8 mouse cellular contexts compared by ENCODE assay signal in genomic region chr11:69578301-69578700, GRCm38 (mm10). TPM values are rescaled to one million over a fixed set of nuclear protein-coding genes. Genes with fewer than 3 reads are reported as not detected.
DNase-seq lines count a peak whose midpoint lies in the region; ATAC-seq and TF ChIP-seq lines count a peak whose summit lies in the region.

No protein-coding gene starts in this region.

- peaks cover 19% of the 10 kb centered on the region for H3K36me3 ChIP-seq in heart, embryonic 14.5 days (ENCODE audit: control insufficient read depth, insufficient read depth, low read length)
- H3K36me3 ChIP-seq in MEL (ENCODE audit: control insufficient read depth in 1 of 2, insufficient read depth in 2 of 2, low read length in 2 of 2) (peaks cover 0 to 17% of the 10 kb centered on the region in 2 experiments; a peak in 2 of 4 replicates), macrophage (ENCODE audit: inconsistent target) (no peaks in the 10 kb centered on the region)
- H3K36me3 ChIP-seq in heart, postnatal 0 days (replicated peaks; ENCODE audit: control insufficient read depth, insufficient read depth, low read length): no peaks in the 10 kb centered on the region; the same call in 1 of the 2 replicates

- TF ChIP-seq POLR2A in MEL (IDR thresholded peaks at IDR 0.05; ENCODE audit: control insufficient read depth in 1 of 2, insufficient read depth in 1 of 2, low read depth in 1 of 2, low read length in 2 of 2, poor library complexity in 1 of 2): no peak

- no peak for DNase-seq in heart, postnatal 25 days (ENCODE audit: low spot score)
- peak; percentile 60 for DNase-seq in MEL (ENCODE audit: low read depth, low spot score)
- no peak for DNase-seq in heart, postnatal 0 days (ENCODE audit: low spot score)
- DNase-seq in c-Kit-positive CD71-positive TER-119-positive erythroid progenitor cells, embryonic 14.5 days (ENCODE audit: low spot score): no peak
- DNase-seq in frontal cortex, postnatal 14 days (ENCODE audit: low spot score in 2 of 2): no peak

- no peak for TF ChIP-seq EP300 in MEL (IDR thresholded peaks at IDR 0.05; ENCODE audit: low read depth in 1 of 2, low read length in 2 of 2)
- no peak for TF ChIP-seq EP300 in heart, postnatal 0 days (IDR thresholded peaks at IDR 0.05; ENCODE audit: low read depth)

- no peak for ATAC-seq in heart, embryonic 14.5 days (ENCODE audit: insufficient number of reproducible peaks, insufficient read depth, low FRiP score, low read depth)
- ATAC-seq in heart, postnatal 0 days (ENCODE audit: insufficient read depth, low read depth): no peak
- ATAC-seq in frontal cortex, adult (ENCODE audit: low TSS enrichment): no peak

- H3K27me3 ChIP-seq in heart, embryonic 14.5 days (ENCODE audit: control insufficient read depth, insufficient read depth, low read length): no peaks in the 10 kb centered on the region
- H3K27me3 ChIP-seq in MEL (ENCODE audit: control insufficient read depth in 1 of 2, insufficient read depth in 2 of 2, low read length in 2 of 2): no peaks in the 10 kb centered on the region
- no peaks in the 10 kb centered on the region for H3K27me3 ChIP-seq in heart, postnatal 0 days (ENCODE audit: control insufficient read depth, insufficient read depth, low read length)

- H3K4me1 ChIP-seq in heart, embryonic 14.5 days (ENCODE audit: control insufficient read depth in 2 of 2, insufficient read depth in 2 of 2, low read length in 2 of 2): peaks cover 12 to 23% of the 10 kb centered on the region in 2 experiments
- peaks cover 0 to 23% of the 10 kb centered on the region in 2 experiments; a peak in 2 of 4 replicates for H3K4me1 ChIP-seq in MEL (ENCODE audit: control insufficient read depth in 1 of 2, insufficient read depth in 2 of 2, low read length in 2 of 2)
- peaks cover 20% of the 10 kb centered on the region; the same call in 1 of the 2 replicates for H3K4me1 ChIP-seq in heart, postnatal 0 days (ENCODE audit: control insufficient read depth, insufficient read depth)

- TF ChIP-seq RAD21 in MEL (IDR thresholded peaks at IDR 0.05; ENCODE audit: low read depth, low read length): no peak

- H3K79me2 ChIP-seq in MEL (ENCODE audit: control insufficient read depth, insufficient read depth, low read length, poor library complexity): peaks cover 63% of the 10 kb centered on the region
- peaks cover 63% of the 10 kb centered on the region for H3K79me2 ChIP-seq in macrophage (ENCODE audit: inconsistent target)

- WGBS in heart, embryonic 14.5 days: 6% methylated on average over 15 of the region's 15 CpGs
- 12% methylated on average over 15 of the region's 15 CpGs for WGBS in heart, postnatal 0 days
- 16% methylated on average over 15 of the region's 15 CpGs for WGBS in macrophage (ENCODE audit: missing documents)

- no peaks in the 10 kb centered on the region for H3K9me3 ChIP-seq in heart, embryonic 14.5 days (ENCODE audit: control insufficient read depth, low read length)
- H3K9me3 ChIP-seq in MEL (replicated peaks; ENCODE audit: insufficient read depth, low read length): no peaks in the 10 kb centered on the region
- H3K9me3 ChIP-seq in heart, postnatal 0 days (replicated peaks; ENCODE audit: control insufficient read depth, low read length): no peaks in the 10 kb centered on the region

- H3K27ac ChIP-seq in heart, embryonic 14.5 days (replicated peaks in 1 of 2; ENCODE audit: control insufficient read depth in 1 of 2, insufficient read depth in 1 of 2, low read depth in 2 of 2, low read length in 2 of 2): no peak overlapping the region
- H3K27ac ChIP-seq in MEL (ENCODE audit: control insufficient read depth, low read depth, low read length) (no peak overlapping the region), macrophage (peak overlapping the region; percentile 40; the same call in 1 of the 2 replicates)
- H3K27ac ChIP-seq in heart, postnatal 0 days (ENCODE audit: low read depth): no peak overlapping the region

- intact Hi-C loops in heart, postnatal 25 days (cut with DNase I): no loop called here

- peak overlapping the region; percentile 86 for H3K9ac ChIP-seq in heart, embryonic 14.5 days (ENCODE audit: low read length)
- H3K9ac ChIP-seq in MEL (ENCODE audit: control insufficient read depth, low read depth, low read length, poor library complexity, severe bottlenecking): peak overlapping the region; percentile 77
- peak overlapping the region; percentile 64 for H3K9ac ChIP-seq in heart, postnatal 0 days (replicated peaks; ENCODE audit: low read depth, low read length)

- H3K4me2 ChIP-seq in heart, embryonic 14.5 days (ENCODE audit: low read length): peak overlapping the region; percentile 75
- H3K4me2 ChIP-seq in heart, postnatal 0 days (ENCODE audit: low read depth, low read length): peak overlapping the region; percentile 93

- TF ChIP-seq CTCF in MEL (IDR thresholded peaks at IDR 0.05 in 2 of 3, conservative IDR thresholded peaks at IDR 0.05 in 1 of 3; ENCODE audit: control insufficient read depth in 1 of 3, insufficient read depth in 1 of 3, low read depth in 2 of 3, low read length in 3 of 3, poor library complexity in 1 of 3, severe bottlenecking in 1 of 3): no peak
- no peak for TF ChIP-seq CTCF in heart, postnatal 0 days (IDR thresholded peaks at IDR 0.05; ENCODE audit: low read depth)

- H3K4me3 ChIP-seq in heart, embryonic 14.5 days (ENCODE audit: control insufficient read depth in 1 of 2, insufficient read depth in 1 of 2, low read depth in 1 of 2, low read length in 2 of 2): peak overlapping the region; percentile 68 to 79
- peak overlapping the region; percentile 49 to 77 for H3K4me3 ChIP-seq in MEL (ENCODE audit: control insufficient read depth in 1 of 2, insufficient read depth in 1 of 2, low read depth in 2 of 2, low read length in 2 of 2)
- H3K4me3 ChIP-seq in heart, postnatal 0 days (ENCODE audit: low read depth, low read length): peak overlapping the region; percentile 72
- peak overlapping the region; percentile 93 for H3K4me3 ChIP-seq in macrophage (ENCODE audit: inconsistent target)

RNA-seq across cellular contexts. Expression of gene Wrap53, which starts 1.8 kb away (rescaled TPM):
- 11.1 and 14.3 TPM in 2 replicates for polyA plus RNA-seq in heart, embryonic 14.5 days (2014; fragmentation: Nextera tagmentation; extraction: Ambion mirVana)
- 1 to 10 TPM; 4.6 to 6.1 TPM for total RNA-seq in heart, postnatal 25 days (2021)
- 18.5 and 18.9 TPM in 2 replicates for total RNA-seq in MEL (2012; rRNA removed)
- polyA plus RNA-seq in MEL (2012; ENCODE audit: insufficient read depth in 1 of 2, insufficient read length in 2 of 2, low read depth in 1 of 2, low replicate concordance in 2 of 2, missing spikeins in 1 of 2) (10 to 100 TPM in 1 of 2 experiments, not detected in 1; 24.5 TPM), macrophage (2018) (4.4 to 5.0 TPM (median 5.0 TPM) in 3 replicates)
- 12.4 and 18.7 TPM in 2 replicates for total RNA-seq in heart, postnatal 0 days (2014; rRNA removed; ENCODE audit: low replicate concordance)
- polyA plus RNA-seq in heart, postnatal 0 days (2015; fragmentation: Nextera tagmentation; extraction: Ambion mirVana): 6.7 and 7.8 TPM in 2 replicates
- 10 to 100 TPM in 9 of 26 experiments, 1 to 10 TPM in 16, under 1 TPM in 1; 0.81 to 18.2 (median 8.6) TPM for total RNA-seq in macrophage (2018; cell fraction: chromatin; rRNA removed)
- total RNA-seq in macrophage (2018; cell fraction: cytosol; rRNA removed): 1 to 10 TPM; 3.5 to 6.9 (median 5.0) TPM
- 10 to 100 TPM in 6 of 26 experiments, 1 to 10 TPM in 20; 3.1 to 13.1 (median 7.6) TPM for total RNA-seq in macrophage (2018; cell fraction: nucleus; rRNA removed)

RNA-seq across cellular contexts. Expression of gene Trp53, which starts 1.9 kb away (rescaled TPM):
- 71.2 and 71.9 TPM in 2 replicates for polyA plus RNA-seq in heart, embryonic 14.5 days (2014; fragmentation: Nextera tagmentation; extraction: Ambion mirVana)
- total RNA-seq in heart, postnatal 25 days (2021): 10 to 100 TPM; 16.9 to 17.9 TPM
- 74.1 and 76.4 TPM in 2 replicates for total RNA-seq in MEL (2012; rRNA removed)
- polyA plus RNA-seq in MEL (2012; ENCODE audit: insufficient read depth in 1 of 2, insufficient read length in 2 of 2, low read depth in 1 of 2, low replicate concordance in 2 of 2, missing spikeins in 1 of 2) (100 to 1,000 TPM in 1 of 2 experiments, not detected in 1; 212 TPM), macrophage (2018) (32.6 to 59.9 TPM (median 52.5 TPM) in 3 replicates)
- total RNA-seq in heart, postnatal 0 days (2014; rRNA removed; ENCODE audit: low replicate concordance): 33.6 and 35.9 TPM in 2 replicates
- 31.5 and 32.6 TPM in 2 replicates for polyA plus RNA-seq in heart, postnatal 0 days (2015; fragmentation: Nextera tagmentation; extraction: Ambion mirVana)
- total RNA-seq in macrophage (2018; cell fraction: chromatin; rRNA removed): 10 to 100 TPM; 28.7 to 99.5 (median 49.8) TPM
- 10 to 100 TPM; 38.1 to 55.5 (median 45.5) TPM for total RNA-seq in macrophage (2018; cell fraction: cytosol; rRNA removed)
- total RNA-seq in macrophage (2018; cell fraction: nucleus; rRNA removed): 100 to 1,000 TPM in 1 of 26 experiments, 10 to 100 TPM in 25; 32.0 to 114 (median 50.3) TPM

RNA-seq across cellular contexts. Expression of gene Efnb3, which starts 18.3 kb away (rescaled TPM):
- 14.2 and 20.4 TPM in 2 replicates for polyA plus RNA-seq in heart, embryonic 14.5 days (2014; fragmentation: Nextera tagmentation; extraction: Ambion mirVana)
- 10 to 100 TPM; 64.1 to 71.6 TPM for total RNA-seq in heart, postnatal 25 days (2021)
- 0.20 and 0.23 TPM in 2 replicates for total RNA-seq in MEL (2012; rRNA removed)
- under 1 TPM in 1 of 2 experiments, not detected in 1; 0.72 TPM for polyA plus RNA-seq in MEL (2012; ENCODE audit: insufficient read depth in 1 of 2, insufficient read length in 2 of 2, low read depth in 1 of 2, low replicate concordance in 2 of 2, missing spikeins in 1 of 2)
- total RNA-seq in heart, postnatal 0 days (2014; rRNA removed; ENCODE audit: low replicate concordance): 70.1 and 79.5 TPM in 2 replicates
- 69.4 and 75.6 TPM in 2 replicates for polyA plus RNA-seq in heart, postnatal 0 days (2015; fragmentation: Nextera tagmentation; extraction: Ambion mirVana)
- under 1 TPM in 17 of 26 experiments, not detected in 9; 0.12 to 0.97 (median 0.38) TPM for total RNA-seq in macrophage (2018; cell fraction: chromatin; rRNA removed)
- under 1 TPM in 4 of 26 experiments, not detected in 22; 0.03 to 0.05 (median 0.04) TPM for total RNA-seq in macrophage (2018; cell fraction: cytosol; rRNA removed)
- under 1 TPM in 18 of 26 experiments, not detected in 8; 0.17 to 0.75 (median 0.33) TPM for total RNA-seq in macrophage (2018; cell fraction: nucleus; rRNA removed)
- 0.06 TPM in 1 of 3 replicates, not detected in the others for polyA plus RNA-seq in macrophage (2018)

RNA-seq across cellular contexts. Expression of gene Atp1b2, which starts 27.4 kb away (rescaled TPM):
- polyA plus RNA-seq in heart, embryonic 14.5 days (2014; fragmentation: Nextera tagmentation; extraction: Ambion mirVana): 31.5 and 33.8 TPM in 2 replicates
- total RNA-seq in heart, postnatal 25 days (2021): 10 to 100 TPM; 18.0 to 25.8 TPM
- total RNA-seq in MEL (2012; rRNA removed): 13.4 and 15.1 TPM in 2 replicates
- polyA plus RNA-seq in MEL (2012; ENCODE audit: insufficient read depth in 1 of 2, insufficient read length in 2 of 2, low read depth in 1 of 2, low replicate concordance in 2 of 2, missing spikeins in 1 of 2): 100 to 1,000 TPM in 1 of 2 experiments, not detected in 1; 136 TPM
- 23.7 and 24.7 TPM in 2 replicates for total RNA-seq in heart, postnatal 0 days (2014; rRNA removed; ENCODE audit: low replicate concordance)
- polyA plus RNA-seq in heart, postnatal 0 days (2015; fragmentation: Nextera tagmentation; extraction: Ambion mirVana): 15.1 and 16.8 TPM in 2 replicates
- total RNA-seq in macrophage (2018; cell fraction: chromatin; rRNA removed): under 1 TPM in 2 of 26 experiments, not detected in 24; 0.38 to 0.54 TPM
- total RNA-seq in macrophage (2018; cell fraction: cytosol; rRNA removed): under 1 TPM in 10 of 26 experiments, not detected in 16; 0.04 to 0.30 (median 0.08) TPM
- total RNA-seq in macrophage (2018; cell fraction: nucleus; rRNA removed): not detected
- polyA plus RNA-seq in macrophage (2018): not detected in 3 replicates

RNA-seq across cellular contexts. Expression of gene Dnah2, which starts 29.4 kb away (rescaled TPM):
- polyA plus RNA-seq in heart, embryonic 14.5 days (2014; fragmentation: Nextera tagmentation; extraction: Ambion mirVana): 0.13 and 0.36 TPM in 2 replicates
- under 1 TPM; 0.17 to 0.39 TPM for total RNA-seq in heart, postnatal 25 days (2021)
- under 0.01 and 0.04 TPM in 2 replicates for total RNA-seq in MEL (2012; rRNA removed)
- under 1 TPM in 1 of 2 experiments, not detected in 1; 0.07 TPM for polyA plus RNA-seq in MEL (2012; ENCODE audit: insufficient read depth in 1 of 2, insufficient read length in 2 of 2, low read depth in 1 of 2, low replicate concordance in 2 of 2, missing spikeins in 1 of 2)
- not detected in 2 replicates for total RNA-seq in heart, postnatal 0 days (2014; rRNA removed; ENCODE audit: low replicate concordance)
- 0.03 and 0.30 TPM in 2 replicates for polyA plus RNA-seq in heart, postnatal 0 days (2015; fragmentation: Nextera tagmentation; extraction: Ambion mirVana)
- total RNA-seq in macrophage (2018; cell fraction: chromatin; rRNA removed): 1 to 10 TPM in 10 of 26 experiments, under 1 TPM in 15, not detected in 1; 0.07 to 2.1 (median 0.74) TPM
- total RNA-seq in macrophage (2018; cell fraction: cytosol; rRNA removed): 1 to 10 TPM in 19 of 26 experiments, under 1 TPM in 7; 0.57 to 2.2 (median 1.4) TPM
- 1 to 10 TPM in 10 of 26 experiments, under 1 TPM in 16; 0.10 to 3.0 (median 0.83) TPM for total RNA-seq in macrophage (2018; cell fraction: nucleus; rRNA removed)
- polyA plus RNA-seq in macrophage (2018): 0.32 to 3.0 TPM (median 1.5 TPM) in 3 replicates
